Mouse (Mus musculus) thymus, adult 2 months (tissue): ENCODE data around the gene Snx8. TPM values are rescaled to one million over a fixed set of nuclear protein-coding genes. Genes with fewer than 3 reads are reported as not detected.

Experiments
- DNase-seq: peaks from one replicate; pipeline ENCODE4 v3.0.0; 2021
- H3K27ac ChIP-seq: fragments of 200-500 bp; 2 replicates; pipeline ENCODE4 v1.5.1; 2012; ENCODE audit warnings: low read length, control low read depth; ENCODE audit not compliant: control insufficient read depth, insufficient read depth
- H3K27me3 ChIP-seq: fragments of 200-500 bp; 2 replicates; pipeline ENCODE4 v1.6.1; 2012; ENCODE audit warnings: mild to moderate bottlenecking, low read length, moderate library complexity, mixed read lengths; ENCODE audit not compliant: control insufficient read depth, insufficient read depth
- H3K36me3 ChIP-seq: fragments of 200-500 bp; 2 replicates; pipeline ENCODE4 v1.6.1; 2012; ENCODE audit warnings: mild to moderate bottlenecking, low read length, moderate library complexity; ENCODE audit not compliant: control insufficient read depth, insufficient read depth
- H3K4me1 ChIP-seq: fragments of 200-500 bp; replicated peaks from 2 replicates; pipeline ENCODE4 v1.6.1; 2012; ENCODE audit warnings: low read length; ENCODE audit not compliant: control insufficient read depth, insufficient read depth
- H3K4me3 ChIP-seq: fragments of 200-500 bp; 2 replicates; pipeline ENCODE4 v1.5.1; 2012; ENCODE audit warnings: mild to moderate bottlenecking, low read length, control low read depth, moderate library complexity; ENCODE audit not compliant: control insufficient read depth, insufficient read depth
- CTCF ChIP-seq: fragments of 200-500 bp; IDR thresholded peaks from 2 replicates; pipeline ENCODE4 v1.5.1; 2012; ENCODE audit warnings: mild to moderate bottlenecking, control low read depth, low read length, moderate library complexity, borderline replicate concordance; ENCODE audit not compliant: control insufficient read depth, poor library complexity, insufficient read depth; ENCODE audit errors: extremely low read depth
- POLR2A ChIP-seq: fragments of 200-500 bp; IDR thresholded peaks from 2 replicates; pipeline ENCODE4 v1.6.1; 2012; ENCODE audit warnings: mild to moderate bottlenecking, low read length, control low read depth, moderate library complexity; ENCODE audit not compliant: control insufficient read depth, poor library complexity, insufficient read depth; ENCODE audit errors: extremely low read depth
- WGBS: fragments of 180-500 bp; shearing (Covaris S2); methylation state at CpG from one replicate; pipeline ENCODE4 v1.1.7; 2018; 5-methylcytosine and 5-hydroxymethylcytosine counted together
- polyA plus RNA-seq: library from polyadenylated mRNA; depleted of rRNA; stranded (reverse); fragments of >200 nt; gene quantifications from 2 replicates; pipeline ENCODE4 v1.2.3, GENCODE M21; 2012

Gene Snx8
- polyA plus RNA-seq, 1 experiment = 14.7 TPM

- no peak overlapping the region for H3K4me3 ChIP-seq
- no peak for DNase-seq
- no peaks in the 10 kb centered on the region for H3K36me3 ChIP-seq
- peaks cover 13% of the 10 kb centered on the region for H3K4me1 ChIP-seq
- no peak overlapping the region for H3K27ac ChIP-seq
- H3K27me3 ChIP-seq = no peaks in the 10 kb centered on the region
- WGBS = 92% methylated on average over 8 of the region's 8 CpGs
- TF ChIP-seq POLR2A (no peak), CTCF (no peak)
These were observed 38.1 kb downstream of the Snx8 start for GRCm38 (mm10) chr5:140350731-140351497.

- 7% methylated on average over 9 of the region's 9 CpGs for WGBS
- Histone ChIP-seq H3K27ac (no peak overlapping the region), H3K4me1 (peaks cover 13% of the 10 kb centered on the region), H3K4me3 (no peak overlapping the region), H3K36me3 (no peaks in the 10 kb centered on the region), H3K27me3 (no peaks in the 10 kb centered on the region)
- no peak for TF ChIP-seq CTCF
- TF ChIP-seq POLR2A = no peak
- no peak for DNase-seq
These were observed 39.2 kb downstream of the Snx8 start for GRCm38 (mm10) chr5:140349882-140350281.

DNA sequence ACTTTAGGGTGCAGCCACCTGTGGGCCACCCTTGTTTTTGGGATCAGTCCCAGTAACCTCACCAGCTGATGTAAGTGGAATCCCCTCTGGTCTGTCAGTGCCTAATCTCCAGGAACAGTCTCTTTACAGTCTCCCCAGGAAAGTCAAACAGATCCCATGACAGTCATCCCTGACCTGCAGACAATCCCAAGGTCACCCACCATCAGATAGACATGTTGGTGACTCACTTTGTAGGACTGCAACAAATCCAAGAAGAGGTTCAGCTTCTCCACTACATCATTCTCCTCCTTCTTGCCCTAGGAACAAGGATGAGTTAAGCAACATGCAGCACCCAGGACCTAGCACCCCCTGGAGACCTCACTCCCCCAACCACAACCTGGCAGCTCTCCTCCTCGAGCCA, 43.0 kb downstream of the Snx8 start:
- H3K36me3 ChIP-seq = no peaks in the 10 kb centered on the region
- no peak for TF ChIP-seq CTCF
- no peak for TF ChIP-seq POLR2A
- no peak for DNase-seq
- no peak overlapping the region for H3K4me3 ChIP-seq
- WGBS = 50% methylated on average over 1 of the region's 1 CpGs
- H3K27ac ChIP-seq = no peak overlapping the region
- peaks cover 9% of the 10 kb centered on the region for H3K4me1 ChIP-seq
- H3K27me3 ChIP-seq = no peaks in the 10 kb centered on the region

- Histone ChIP-seq H3K27me3 (no peaks in the 10 kb centered on the region), H3K4me3 (no peak overlapping the region), H3K36me3 (no peaks in the 10 kb centered on the region), H3K4me1 (peaks cover 8% of the 10 kb centered on the region), H3K27ac (no peak overlapping the region)
- DNase-seq = no peak
- 34% methylated on average over 4 of the region's 4 CpGs for WGBS
- TF ChIP-seq CTCF (no peak), POLR2A (no peak)
These were observed 43.8 kb downstream of the Snx8 start for GRCm38 (mm10) chr5:140345244-140345643.

DNA sequence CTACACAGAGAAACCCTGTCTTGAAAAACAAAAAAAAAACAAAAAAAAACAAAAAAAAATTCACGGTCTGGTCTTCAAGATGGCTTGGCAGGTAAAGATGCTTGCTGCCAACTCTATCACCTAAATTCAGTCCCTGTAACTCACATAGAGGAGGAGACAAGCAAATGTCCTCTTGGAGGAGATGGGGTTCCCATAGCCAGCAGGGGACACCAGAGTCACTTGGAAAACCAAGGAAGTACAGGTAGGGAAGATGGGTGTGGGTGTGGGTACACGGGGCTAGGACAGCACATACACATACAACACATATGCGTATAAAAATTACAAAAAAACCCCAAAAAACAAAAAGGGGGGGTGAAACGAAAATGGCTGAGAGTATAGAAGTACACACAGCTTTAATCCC, 46.2 kb downstream of the Snx8 start:
- Histone ChIP-seq H3K4me3 (no peak overlapping the region), H3K27ac (no peak overlapping the region), H3K27me3 (no peaks in the 10 kb centered on the region), H3K4me1 (no peaks in the 10 kb centered on the region), H3K36me3 (0 out of 2 replicates have a peak, but pooled peaks cover 8% of the 10 kb centered on the region)
- no peak for DNase-seq
- 89% methylated on average over 4 of the region's 4 CpGs for WGBS
- TF ChIP-seq CTCF (no peak), POLR2A (no peak)

DNA sequence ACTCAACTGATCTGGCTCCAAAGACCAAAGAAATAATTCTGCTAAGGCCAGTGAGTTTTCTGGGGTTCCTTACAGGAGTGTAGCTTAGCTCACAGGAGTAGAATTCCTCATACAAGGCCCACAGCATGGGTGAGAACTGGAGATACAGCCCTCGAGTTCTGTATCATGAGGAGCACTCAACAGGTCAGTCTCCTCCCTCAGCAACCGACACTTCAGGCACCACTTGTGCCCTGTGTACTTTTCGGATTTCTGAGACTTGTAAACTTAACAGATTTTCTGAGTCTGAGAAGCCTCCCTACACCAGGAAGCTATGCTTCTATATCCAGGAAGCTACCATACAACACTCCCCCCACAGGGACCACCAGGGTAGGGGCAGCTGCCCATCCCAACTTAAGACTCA, 49.2 kb downstream of the Snx8 start:
- 95% methylated on average over 3 of the region's 3 CpGs for WGBS
- no peak for DNase-seq
- Histone ChIP-seq H3K4me3 (no peak overlapping the region), H3K4me1 (no peaks in the 10 kb centered on the region), H3K36me3 (0 out of 2 replicates have a peak, but pooled peaks cover 8% of the 10 kb centered on the region), H3K27ac (no peak overlapping the region), H3K27me3 (no peaks in the 10 kb centered on the region)
- no peak for TF ChIP-seq POLR2A
